Mouse (Mus musculus): Measurements from ENCODE around the gene A530064D06Rik. TPM values are rescaled to one million over a fixed set of nuclear protein-coding genes. Genes with fewer than 3 reads are reported as not detected.
"Not testable (repeated sequence)": the region's sequence is repeated elsewhere in the genome, so short reads cannot be mapped to it uniquely, and the experiment has no call there.

A530064D06Rik gene
- 0.41 and 0.48 TPM in 2 replicates for polyA plus RNA-seq (2015; fragmentation: Nextera tagmentation; extraction: Ambion mirVana)

GRCm38 (mm10) chr17:48167103-48167502 is at the start of gene A530064D06Rik:
Gene A530064D06Rik, minus strand, starts transcription at chr17:48167275.
- not testable (repeated sequence) for H3K27ac ChIP-seq (ENCODE audit: low read length); ATAC-seq (ENCODE audit: insufficient read depth, low FRiP score); H3K9me3 ChIP-seq (replicated peaks; ENCODE audit: control insufficient read depth, low read length); H3K36me3 ChIP-seq (ENCODE audit: control insufficient read depth, insufficient read depth, low read length); H3K4me1 ChIP-seq (ENCODE audit: control insufficient read depth, insufficient read depth, low read length); H3K4me3 ChIP-seq (replicated peaks; ENCODE audit: low read length); H3K27me3 ChIP-seq (ENCODE audit: control insufficient read depth, insufficient read depth, low read length); H3K9ac ChIP-seq (ENCODE audit: low read length); H3K4me2 ChIP-seq (ENCODE audit: low read depth, low read length)
- 77% methylated on average over 2 of the region's 2 CpGs for WGBS

GRCm38 (mm10) chr17:48215429-48215828 is 48.4 kb upstream of the A530064D06Rik start:
- ATAC-seq (ENCODE audit: insufficient read depth, low FRiP score): no peak
- H3K27ac ChIP-seq (ENCODE audit: low read length): no peak overlapping the region
- H3K9ac ChIP-seq (ENCODE audit: low read length): no peak overlapping the region
- H3K4me3 ChIP-seq (replicated peaks; ENCODE audit: low read length): no peak overlapping the region
- no peaks in the 10 kb centered on the region for H3K4me1 ChIP-seq (ENCODE audit: control insufficient read depth, insufficient read depth, low read length)
- no peaks in the 10 kb centered on the region for H3K36me3 ChIP-seq (ENCODE audit: control insufficient read depth, insufficient read depth, low read length)
- H3K9me3 ChIP-seq (replicated peaks; ENCODE audit: control insufficient read depth, low read length): 0 out of 2 replicates have a peak, but pooled peaks cover 2% of the 10 kb centered on the region
- WGBS: 94% methylated on average over 1 of the region's 1 CpGs
- no peak overlapping the region for H3K4me2 ChIP-seq (ENCODE audit: low read depth, low read length)
- H3K27me3 ChIP-seq (ENCODE audit: control insufficient read depth, insufficient read depth, low read length): no peaks in the 10 kb centered on the region

- H3K27ac ChIP-seq (ENCODE audit: low read length): no peak overlapping the region
- H3K36me3 ChIP-seq (ENCODE audit: control insufficient read depth, insufficient read depth, low read length): no peaks in the 10 kb centered on the region
- H3K9ac ChIP-seq (ENCODE audit: low read length): no peak overlapping the region
- 0 out of 2 replicates have a peak, but pooled peaks cover 2% of the 10 kb centered on the region for H3K9me3 ChIP-seq (replicated peaks; ENCODE audit: control insufficient read depth, low read length)
- no peaks in the 10 kb centered on the region for H3K27me3 ChIP-seq (ENCODE audit: control insufficient read depth, insufficient read depth, low read length)
- H3K4me2 ChIP-seq (ENCODE audit: low read depth, low read length): no peak overlapping the region
- H3K4me1 ChIP-seq (ENCODE audit: control insufficient read depth, insufficient read depth, low read length): no peaks in the 10 kb centered on the region
- 72% methylated on average over 5 of the region's 5 CpGs for WGBS
- H3K4me3 ChIP-seq (replicated peaks; ENCODE audit: low read length): no peak overlapping the region
- no peak for ATAC-seq (ENCODE audit: insufficient read depth, low FRiP score)
Measured at GRCm38 (mm10) chr17:48213511-48213910, 46.4 kb upstream of the A530064D06Rik start.

- 91% methylated on average over 12 of the region's 12 CpGs for WGBS
- no peaks in the 10 kb centered on the region for H3K27me3 ChIP-seq (ENCODE audit: control insufficient read depth, insufficient read depth, low read length)
- H3K4me1 ChIP-seq (ENCODE audit: control insufficient read depth, insufficient read depth, low read length): no peaks in the 10 kb centered on the region
- no peak for ATAC-seq (ENCODE audit: insufficient read depth, low FRiP score)
- no peaks in the 10 kb centered on the region for H3K9me3 ChIP-seq (replicated peaks; ENCODE audit: control insufficient read depth, low read length)
- no peak overlapping the region for H3K27ac ChIP-seq (ENCODE audit: low read length)
- H3K36me3 ChIP-seq (ENCODE audit: control insufficient read depth, insufficient read depth, low read length): no peaks in the 10 kb centered on the region
- no peak overlapping the region for H3K9ac ChIP-seq (ENCODE audit: low read length)
- no peak overlapping the region for H3K4me2 ChIP-seq (ENCODE audit: low read depth, low read length)
- no peak overlapping the region for H3K4me3 ChIP-seq (replicated peaks; ENCODE audit: low read length)
Measured at GRCm38 (mm10) chr17:48212596-48212995, 45.5 kb upstream of the A530064D06Rik start.

- Histone ChIP-seq H3K4me2 (ENCODE audit: low read depth, low read length) (no peak overlapping the region), H3K9me3 (replicated peaks; ENCODE audit: control insufficient read depth, low read length) (peaks cover 10% of the 10 kb centered on the region; the same call in 1 of the 2 replicates), H3K9ac (ENCODE audit: low read length) (no peak overlapping the region), H3K27ac (ENCODE audit: low read length) (no peak overlapping the region), H3K4me3 (replicated peaks; ENCODE audit: low read length) (no peak overlapping the region), H3K27me3 (ENCODE audit: control insufficient read depth, insufficient read depth, low read length) (no peaks in the 10 kb centered on the region), H3K4me1 (ENCODE audit: control insufficient read depth, insufficient read depth, low read length) (no peaks in the 10 kb centered on the region), H3K36me3 (ENCODE audit: control insufficient read depth, insufficient read depth, low read length) (no peaks in the 10 kb centered on the region)
- no peak for ATAC-seq (ENCODE audit: insufficient read depth, low FRiP score)
- WGBS: 95% methylated on average over 12 of the region's 12 CpGs
Measured at GRCm38 (mm10) chr17:48203086-48203485, 36.0 kb upstream of the A530064D06Rik start.

- ATAC-seq (ENCODE audit: insufficient read depth, low FRiP score): no peak
- Histone ChIP-seq H3K27ac (ENCODE audit: low read length) (no peak overlapping the region), H3K27me3 (ENCODE audit: control insufficient read depth, insufficient read depth, low read length) (no peaks in the 10 kb centered on the region), H3K9me3 (replicated peaks; ENCODE audit: control insufficient read depth, low read length) (no peaks in the 10 kb centered on the region), H3K4me1 (ENCODE audit: control insufficient read depth, insufficient read depth, low read length) (no peaks in the 10 kb centered on the region), H3K9ac (ENCODE audit: low read length) (no peak overlapping the region), H3K36me3 (ENCODE audit: control insufficient read depth, insufficient read depth, low read length) (no peaks in the 10 kb centered on the region), H3K4me3 (replicated peaks; ENCODE audit: low read length) (no peak overlapping the region), H3K4me2 (ENCODE audit: low read depth, low read length) (no peak overlapping the region)
- 67% methylated on average over 2 of the region's 2 CpGs for WGBS
Measured at GRCm38 (mm10) chr17:48192366-48192765, 25.3 kb upstream of the A530064D06Rik start.

GRCm38 (mm10) chr17:48185252-48185651 is 18.2 kb upstream of the A530064D06Rik start:
- H3K4me3 ChIP-seq (replicated peaks; ENCODE audit: low read length): no peak overlapping the region
- H3K27ac ChIP-seq (ENCODE audit: low read length): no peak overlapping the region
- H3K36me3 ChIP-seq (ENCODE audit: control insufficient read depth, insufficient read depth, low read length): no peaks in the 10 kb centered on the region
- ATAC-seq (ENCODE audit: insufficient read depth, low FRiP score): no peak
- H3K9ac ChIP-seq (ENCODE audit: low read length): no peak overlapping the region
- 50% methylated on average over 5 of the region's 5 CpGs for WGBS
- H3K9me3 ChIP-seq (replicated peaks; ENCODE audit: control insufficient read depth, low read length): no peaks in the 10 kb centered on the region
- no peak overlapping the region for H3K4me2 ChIP-seq (ENCODE audit: low read depth, low read length)
- no peaks in the 10 kb centered on the region for H3K27me3 ChIP-seq (ENCODE audit: control insufficient read depth, insufficient read depth, low read length)
- no peaks in the 10 kb centered on the region for H3K4me1 ChIP-seq (ENCODE audit: control insufficient read depth, insufficient read depth, low read length)

GRCm38 (mm10) chr17:48157382-48158076 is 9.5 kb downstream of the A530064D06Rik start:
- H3K9me3 ChIP-seq (replicated peaks; ENCODE audit: control insufficient read depth, low read length): peaks cover 10% of the 10 kb centered on the region; the same call in 1 of the 2 replicates
- H3K27ac ChIP-seq (ENCODE audit: low read length): no peak overlapping the region
- no peak overlapping the region for H3K4me3 ChIP-seq (replicated peaks; ENCODE audit: low read length)
- H3K4me1 ChIP-seq (ENCODE audit: control insufficient read depth, insufficient read depth, low read length): no peaks in the 10 kb centered on the region
- ATAC-seq (ENCODE audit: insufficient read depth, low FRiP score): no peak
- H3K9ac ChIP-seq (ENCODE audit: low read length): no peak overlapping the region
- 34% methylated on average over 1 of the region's 1 CpGs for WGBS
- H3K4me2 ChIP-seq (ENCODE audit: low read depth, low read length): no peak overlapping the region
- no peaks in the 10 kb centered on the region for H3K36me3 ChIP-seq (ENCODE audit: control insufficient read depth, insufficient read depth, low read length)
- H3K27me3 ChIP-seq (ENCODE audit: control insufficient read depth, insufficient read depth, low read length): no peaks in the 10 kb centered on the region

- Histone ChIP-seq H3K27me3 (ENCODE audit: control insufficient read depth, insufficient read depth, low read length) (no peaks in the 10 kb centered on the region), H3K9ac (ENCODE audit: low read length) (no peak within 1 kb of the TSS), H3K4me3 (replicated peaks; ENCODE audit: low read length) (no peak within 1 kb of the TSS), H3K27ac (ENCODE audit: low read length) (no peak within 1 kb of the TSS), H3K36me3 (ENCODE audit: control insufficient read depth, insufficient read depth, low read length) (no peaks in the 10 kb centered on the region), H3K4me1 (ENCODE audit: control insufficient read depth, insufficient read depth, low read length) (no peaks in the 10 kb centered on the region), H3K9me3 (replicated peaks; ENCODE audit: control insufficient read depth, low read length) (no peaks in the 10 kb centered on the region), H3K4me2 (ENCODE audit: low read depth, low read length) (no peak within 1 kb of the TSS)
- whole genome bisulfite sequencing: 77% methylated on average over 3 of the region's 3 CpGs
- no peak for ATAC-seq (ENCODE audit: insufficient read depth, low FRiP score)
Measured at GRCm38 (mm10) chr17:48146120-48146519, 21.0 kb downstream of the A530064D06Rik start, which contains the start of gene 9830107B12Rik. Gene 9830107B12Rik, minus strand, starts transcription at chr17:48146268.
